Mouse (Mus musculus): ENCODE measurements around the gene Agap1.

- TF ChIP-seq CTCF (IDR thresholded peaks at IDR 0.05; ENCODE audit: extremely low read depth, insufficient read depth, low read length): no peak
- TF ChIP-seq POLR2A (IDR thresholded peaks at IDR 0.05; ENCODE audit: extremely low read depth, insufficient read depth, low read length): no peak
Observed at GRCm38 (mm10) chr1:89489111-89489971, 34.7 kb downstream of the Agap1 start.

All from cortical plate, adult 2 months (tissue).